Mouse (Mus musculus): Measurements from ENCODE around the gene Ust. TPM values are rescaled to one million over a fixed set of nuclear protein-coding genes. Genes with fewer than 3 reads are reported as not detected.

Gene Ust
- polyA plus RNA-seq, 1 experiment from 2014 or later = 5.9 TPM

DNA sequence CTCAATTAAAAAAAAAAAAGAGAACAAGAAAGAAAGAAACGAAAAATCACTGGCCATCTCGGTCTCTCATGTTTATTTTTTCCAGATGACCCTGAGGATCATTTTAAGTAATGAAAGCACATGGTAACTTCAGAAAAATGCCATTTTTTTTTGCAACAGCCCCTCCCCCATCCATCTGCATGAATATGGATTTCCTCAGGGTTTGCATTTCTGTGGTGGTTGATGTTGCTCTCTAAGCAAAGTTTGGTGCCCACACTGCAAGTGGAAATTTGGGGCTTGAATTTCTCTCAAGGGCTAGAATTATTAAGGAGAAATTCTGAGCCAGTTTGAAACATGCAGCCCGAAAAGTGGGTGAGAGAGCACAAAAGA lies 290.3 kb downstream of the Ust start:
- Histone ChIP-seq H3K4me3 (ENCODE audit: low read depth, low read length) (no peak overlapping the region), H3K36me3 (ENCODE audit: control insufficient read depth, insufficient read depth, low read length) (no peaks in the 10 kb centered on the region), H3K9ac (ENCODE audit: low read length) (no peak overlapping the region), H3K27ac (replicated peaks; ENCODE audit: low read depth, low read length) (no peak overlapping the region), H3K27me3 (ENCODE audit: control insufficient read depth, insufficient read depth, low read length) (peaks cover 2% of the 10 kb centered on the region; the same call in 1 of the 2 replicates), H3K9me3 (ENCODE audit: control insufficient read depth, low read length) (no peaks in the 10 kb centered on the region), H3K4me1 (ENCODE audit: control insufficient read depth, insufficient read depth, low read length) (peaks cover 10% of the 10 kb centered on the region), H3K4me2 (ENCODE audit: low read depth, severe bottlenecking) (no peak overlapping the region)
- ATAC-seq (ENCODE audit: insufficient number of reproducible peaks, low FRiP score, low TSS enrichment, low read depth) (no peak), DNase-seq (ENCODE audit: low spot score) (no peak)
- WGBS = 54% methylated on average over 3 of the region's 3 CpGs

DNA sequence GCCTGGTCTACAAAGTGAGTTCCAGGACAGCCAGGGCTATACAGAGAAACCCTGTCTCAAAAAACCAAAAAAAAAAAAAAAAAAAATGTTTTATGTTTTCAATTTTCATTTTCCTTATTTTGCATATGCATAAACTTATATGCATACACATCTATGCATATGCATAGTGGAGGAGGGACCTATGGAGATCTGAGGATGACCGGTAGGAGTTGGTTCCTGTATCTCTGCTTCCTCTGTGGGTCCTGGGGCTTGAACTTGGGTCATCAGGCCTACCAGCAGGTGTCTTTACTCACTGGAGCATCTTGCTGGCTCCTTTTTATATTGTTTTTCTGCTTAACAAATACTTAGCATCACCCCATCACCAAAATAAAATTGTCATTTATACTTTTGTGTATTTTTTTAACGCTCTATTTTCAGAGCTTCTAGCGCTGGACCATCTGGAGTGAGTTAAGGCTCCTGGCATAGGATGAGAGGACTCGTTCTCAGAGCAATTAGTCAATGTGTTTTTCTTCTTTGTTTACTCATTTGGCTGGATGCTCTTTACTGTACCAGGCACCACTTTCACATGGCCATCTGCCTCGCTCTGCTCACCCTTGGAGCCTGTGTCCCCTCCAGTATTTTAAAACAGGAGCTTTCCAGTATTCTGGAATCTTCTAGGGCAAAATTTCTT lies 290.8 kb downstream of the Ust start:
- WGBS = 37% methylated on average over 5 of the region's 5 CpGs
- no peak overlapping the region for H3K27ac ChIP-seq (replicated peaks; ENCODE audit: low read depth, low read length)
- no peak for DNase-seq (ENCODE audit: low spot score)

DNA sequence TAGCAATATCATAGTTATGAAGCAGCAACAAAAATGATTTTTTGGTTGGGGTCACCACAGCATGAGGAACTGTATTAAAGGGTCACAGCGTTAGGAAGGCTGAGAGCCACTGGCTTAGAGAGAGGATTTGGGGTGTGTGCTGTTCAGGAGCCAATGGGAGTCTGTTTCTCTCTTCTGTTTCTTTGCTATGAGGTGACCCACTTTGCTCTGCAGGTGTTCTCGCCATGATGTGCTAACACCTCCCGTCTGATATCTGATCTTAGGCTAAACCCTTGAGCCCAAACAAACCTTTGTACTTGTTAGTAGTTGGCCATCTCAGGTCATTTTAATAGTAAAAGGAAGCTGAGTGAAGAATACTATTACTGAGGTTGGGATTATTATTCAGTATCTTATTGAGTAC lies 292.0 kb downstream of the Ust start:
- H3K36me3 ChIP-seq (ENCODE audit: control insufficient read depth, insufficient read depth, low read length) = no peaks in the 10 kb centered on the region
- H3K9ac ChIP-seq (ENCODE audit: low read length) = no peak overlapping the region
- no peak overlapping the region for H3K4me3 ChIP-seq (ENCODE audit: low read depth, low read length)
- no peaks in the 10 kb centered on the region for H3K9me3 ChIP-seq (ENCODE audit: control insufficient read depth, low read length)
- ATAC-seq (ENCODE audit: insufficient number of reproducible peaks, low FRiP score, low TSS enrichment, low read depth) (no peak), DNase-seq (ENCODE audit: low spot score) (no peak)
- WGBS = 68% methylated on average over 3 of the region's 3 CpGs
- no peak overlapping the region for H3K27ac ChIP-seq (replicated peaks; ENCODE audit: low read depth, low read length)
- peaks cover 4% of the 10 kb centered on the region; the same call in 1 of the 2 replicates for H3K27me3 ChIP-seq (ENCODE audit: control insufficient read depth, insufficient read depth, low read length)
- H3K4me1 ChIP-seq (ENCODE audit: control insufficient read depth, insufficient read depth, low read length) = peaks cover 11% of the 10 kb centered on the region
- no peak overlapping the region for H3K4me2 ChIP-seq (ENCODE audit: low read depth, severe bottlenecking)

More for the DNA sequence above, 290.8 kb downstream of the Ust start:
- Histone ChIP-seq H3K27me3 (ENCODE audit: control insufficient read depth, insufficient read depth, low read length) (peaks cover 2% of the 10 kb centered on the region; the same call in 1 of the 2 replicates), H3K4me1 (ENCODE audit: control insufficient read depth, insufficient read depth, low read length) (peaks cover 11% of the 10 kb centered on the region), H3K9ac (ENCODE audit: low read length) (no peak overlapping the region), H3K4me3 (ENCODE audit: low read depth, low read length) (no peak overlapping the region), H3K4me2 (ENCODE audit: low read depth, severe bottlenecking) (no peak overlapping the region), H3K9me3 (ENCODE audit: control insufficient read depth, low read length) (no peaks in the 10 kb centered on the region), H3K36me3 (ENCODE audit: control insufficient read depth, insufficient read depth, low read length) (no peaks in the 10 kb centered on the region)
- no peak for ATAC-seq (ENCODE audit: insufficient number of reproducible peaks, low FRiP score, low TSS enrichment, low read depth)

DNA sequence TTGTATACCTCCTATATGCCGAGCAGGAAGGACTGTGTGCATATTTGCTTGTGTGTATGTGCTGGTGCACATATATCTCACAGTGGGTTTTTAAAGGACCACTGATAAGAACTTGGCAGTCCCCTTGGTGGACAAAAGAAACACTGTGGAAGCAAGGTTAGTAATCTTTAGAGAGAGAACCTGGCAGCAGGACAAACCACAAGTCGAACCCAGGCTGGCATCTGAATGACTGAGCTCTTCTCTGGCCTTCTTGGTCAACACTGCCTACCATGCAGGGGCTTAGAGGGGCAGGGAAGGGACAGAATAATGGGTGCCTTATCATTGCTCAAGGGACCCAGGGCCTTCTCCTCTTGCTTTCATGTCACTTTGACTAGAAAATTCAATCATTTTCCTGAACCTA lies 294.0 kb downstream of the Ust start:
- H3K27me3 ChIP-seq (ENCODE audit: control insufficient read depth, insufficient read depth, low read length) = peaks cover 4% of the 10 kb centered on the region; the same call in 1 of the 2 replicates
- H3K4me1 ChIP-seq (ENCODE audit: control insufficient read depth, insufficient read depth, low read length) = peaks cover 11% of the 10 kb centered on the region
- ATAC-seq (ENCODE audit: insufficient number of reproducible peaks, low FRiP score, low TSS enrichment, low read depth) = no peak
- H3K4me2 ChIP-seq (ENCODE audit: low read depth, severe bottlenecking) = no peak overlapping the region
- no peak overlapping the region for H3K27ac ChIP-seq (replicated peaks; ENCODE audit: low read depth, low read length)
- H3K36me3 ChIP-seq (ENCODE audit: control insufficient read depth, insufficient read depth, low read length) = no peaks in the 10 kb centered on the region
- no peak overlapping the region for H3K9ac ChIP-seq (ENCODE audit: low read length)
- H3K4me3 ChIP-seq (ENCODE audit: low read depth, low read length) = no peak overlapping the region
- no peaks in the 10 kb centered on the region for H3K9me3 ChIP-seq (ENCODE audit: control insufficient read depth, low read length)
- no peak for DNase-seq (ENCODE audit: low spot score)
- 56% methylated on average over 2 of the region's 2 CpGs for WGBS

DNA sequence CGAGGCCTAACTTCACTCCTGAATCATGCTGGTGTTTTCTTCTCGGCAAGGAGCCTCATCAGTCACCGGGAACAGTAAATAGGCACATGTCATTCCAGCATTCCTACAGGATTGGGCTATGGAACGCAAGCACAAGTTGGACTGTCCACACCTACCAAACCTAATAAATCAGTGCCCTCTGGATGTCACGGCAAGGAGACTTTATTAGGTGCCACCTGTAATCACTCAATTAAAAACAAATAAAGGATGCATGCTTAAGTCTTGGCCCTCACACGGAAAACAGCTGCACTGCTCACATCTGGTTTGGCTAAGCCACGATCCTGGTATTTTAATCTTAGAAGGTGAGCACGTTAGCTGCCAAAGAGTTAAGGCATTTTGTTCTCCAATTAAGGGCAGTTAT lies 294.6 kb downstream of the Ust start:
- H3K4me3 ChIP-seq (ENCODE audit: low read depth, low read length) = no peak overlapping the region
- H3K9me3 ChIP-seq (ENCODE audit: control insufficient read depth, low read length) = no peaks in the 10 kb centered on the region
- H3K4me2 ChIP-seq (ENCODE audit: low read depth, severe bottlenecking) = no peak overlapping the region
- peaks cover 11% of the 10 kb centered on the region for H3K4me1 ChIP-seq (ENCODE audit: control insufficient read depth, insufficient read depth, low read length)
- ATAC-seq (ENCODE audit: insufficient number of reproducible peaks, low FRiP score, low TSS enrichment, low read depth) (peak; percentile 78), DNase-seq (ENCODE audit: low spot score) (peak; percentile 68)
- 13% methylated on average over 8 of the region's 8 CpGs for WGBS
- H3K36me3 ChIP-seq (ENCODE audit: control insufficient read depth, insufficient read depth, low read length) = no peaks in the 10 kb centered on the region
- no peak overlapping the region for H3K27ac ChIP-seq (replicated peaks; ENCODE audit: low read depth, low read length)
- H3K9ac ChIP-seq (ENCODE audit: low read length) = no peak overlapping the region
- H3K27me3 ChIP-seq (ENCODE audit: control insufficient read depth, insufficient read depth, low read length) = peaks cover 4% of the 10 kb centered on the region; the same call in 1 of the 2 replicates

DNA sequence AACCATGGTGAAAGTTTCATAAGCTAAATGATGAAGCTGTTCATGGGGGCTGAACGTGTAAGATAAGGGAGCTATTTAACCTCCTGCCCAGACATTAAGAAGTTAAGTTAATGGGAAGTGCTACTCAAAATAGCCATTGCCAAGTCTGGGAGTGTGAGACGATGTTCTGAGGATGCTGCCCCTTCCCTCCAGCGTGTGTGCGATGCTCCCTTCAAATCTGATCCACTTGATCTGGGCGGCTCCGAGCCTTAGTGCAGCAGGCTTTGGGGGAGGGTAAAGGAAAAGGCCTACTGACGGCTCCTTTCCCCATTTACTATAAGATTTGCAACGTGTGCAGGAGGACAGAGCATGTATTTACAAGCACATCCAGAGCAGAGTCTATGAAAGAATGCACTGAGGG lies 301.7 kb downstream of the Ust start:
- ATAC-seq (ENCODE audit: insufficient number of reproducible peaks, low FRiP score, low TSS enrichment, low read depth) = no peak
- H3K27me3 ChIP-seq (ENCODE audit: control insufficient read depth, insufficient read depth, low read length) = 0 out of 2 replicates have a peak, but pooled peaks cover 2% of the 10 kb centered on the region

DNA sequence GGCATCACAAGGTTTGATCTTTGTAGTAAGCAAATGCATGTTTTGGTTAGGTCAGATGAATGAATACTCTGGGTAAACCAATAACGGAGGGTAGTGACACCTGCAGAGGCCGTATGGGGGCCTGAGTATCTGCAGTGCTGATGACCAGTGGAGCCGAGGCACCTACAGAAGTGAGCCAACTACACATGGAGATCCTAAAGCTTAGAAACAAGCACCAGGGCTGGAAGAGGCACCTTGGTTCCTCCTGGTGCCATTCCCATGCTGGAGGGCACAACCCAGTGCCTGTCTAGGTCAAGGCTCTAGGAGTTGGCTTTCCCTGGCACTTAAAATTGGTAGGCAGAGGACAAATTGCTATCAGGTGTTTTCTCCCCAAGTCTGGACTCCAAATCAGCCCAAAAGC lies 303.4 kb downstream of the Ust start:
- H3K36me3 ChIP-seq (ENCODE audit: control insufficient read depth, insufficient read depth, low read length) = no peaks in the 10 kb centered on the region
- ATAC-seq (ENCODE audit: insufficient number of reproducible peaks, low FRiP score, low TSS enrichment, low read depth) (no peak), DNase-seq (ENCODE audit: low spot score) (no peak)
- WGBS = 88% methylated on average over 3 of the region's 3 CpGs
- H3K27me3 ChIP-seq (ENCODE audit: control insufficient read depth, insufficient read depth, low read length) = no peaks in the 10 kb centered on the region
- no peaks in the 10 kb centered on the region for H3K9me3 ChIP-seq (ENCODE audit: control insufficient read depth, low read length)
- no peak overlapping the region for H3K9ac ChIP-seq (ENCODE audit: low read length)
- no peak overlapping the region for H3K27ac ChIP-seq (replicated peaks; ENCODE audit: low read depth, low read length)
- H3K4me3 ChIP-seq (ENCODE audit: low read depth, low read length) = no peak overlapping the region
- H3K4me1 ChIP-seq (ENCODE audit: control insufficient read depth, insufficient read depth, low read length) = peaks cover 24% of the 10 kb centered on the region
- H3K4me2 ChIP-seq (ENCODE audit: low read depth, severe bottlenecking) = no peak overlapping the region

More for the DNA sequence above, 301.7 kb downstream of the Ust start:
- 32% methylated on average over 8 of the region's 8 CpGs for WGBS
- Histone ChIP-seq H3K36me3 (ENCODE audit: control insufficient read depth, insufficient read depth, low read length) (no peaks in the 10 kb centered on the region), H3K4me1 (ENCODE audit: control insufficient read depth, insufficient read depth, low read length) (peaks cover 15% of the 10 kb centered on the region), H3K9me3 (ENCODE audit: control insufficient read depth, low read length) (no peaks in the 10 kb centered on the region), H3K9ac (ENCODE audit: low read length) (no peak overlapping the region), H3K27ac (replicated peaks; ENCODE audit: low read depth, low read length) (no peak overlapping the region), H3K4me3 (ENCODE audit: low read depth, low read length) (no peak overlapping the region), H3K4me2 (ENCODE audit: low read depth, severe bottlenecking) (no peak overlapping the region)
- no peak for DNase-seq (ENCODE audit: low spot score)

DNA sequence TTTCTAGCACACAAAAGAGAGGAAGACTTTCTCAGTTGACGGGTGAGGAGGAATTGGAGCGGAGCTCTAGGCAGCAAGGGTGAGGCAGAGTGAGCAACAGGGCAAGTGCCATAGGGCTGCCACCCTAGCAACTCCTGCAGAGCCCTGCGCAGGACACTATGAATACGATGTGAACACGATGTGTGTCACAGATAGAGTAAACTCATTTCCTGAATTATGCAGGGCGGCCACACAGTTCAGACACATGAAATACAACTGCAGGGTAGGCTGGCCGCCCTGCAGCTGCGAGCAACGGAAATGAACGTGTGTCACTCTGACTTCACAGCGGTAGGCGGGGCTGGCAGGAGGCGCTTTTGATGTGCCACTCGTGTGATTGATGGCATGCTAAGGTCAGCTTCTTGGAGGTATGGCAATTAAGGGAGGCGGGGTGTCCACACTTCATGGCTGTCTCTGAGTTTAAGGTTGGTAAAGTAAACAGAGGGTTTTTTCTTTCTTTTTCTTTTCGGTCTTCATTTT lies 304.7 kb downstream of the Ust start:
- Histone ChIP-seq H3K4me2 (ENCODE audit: low read depth, severe bottlenecking) (peak overlapping the region; percentile 21; the same call in 1 of the 2 replicates), H3K4me1 (ENCODE audit: control insufficient read depth, insufficient read depth, low read length) (peaks cover 26% of the 10 kb centered on the region), H3K9ac (ENCODE audit: low read length) (no peak overlapping the region), H3K27ac (replicated peaks; ENCODE audit: low read depth, low read length) (no peak overlapping the region; the same call in 1 of the 2 replicates), H3K36me3 (ENCODE audit: control insufficient read depth, insufficient read depth, low read length) (no peaks in the 10 kb centered on the region), H3K4me3 (ENCODE audit: low read depth, low read length) (no peak overlapping the region), H3K9me3 (ENCODE audit: control insufficient read depth, low read length) (no peaks in the 10 kb centered on the region), H3K27me3 (ENCODE audit: control insufficient read depth, insufficient read depth, low read length) (no peaks in the 10 kb centered on the region)
- DNase-seq (ENCODE audit: low spot score) = peak; percentile 80
- ATAC-seq (ENCODE audit: insufficient number of reproducible peaks, low FRiP score, low TSS enrichment, low read depth) = peak; percentile 56; the same call in 1 of the 2 replicates
- 7% methylated on average over 16 of the region's 16 CpGs for WGBS

All from limb, embryonic 11.5 days (tissue).